Comparison of ENCODE assay signal across 10 mouse cellular contexts in genomic region chr16:49887811-49888564, GRCm38 (mm10).
DNase-seq lines count a peak whose midpoint lies in the region; ATAC-seq lines count a peak whose summit lies in the region.
"Had no signal": no experiment of that assay in that cellular context is flagged by ENCODE, and none has a peak within 500 bp of the region (broad histone marks: within the 10 kb centered on the region; RNA-seq: fewer than 3 reads in every experiment).

No protein-coding gene starts in this region.

- H3K27ac ChIP-seq in lung, embryonic 15.5 days, result peak overlapping the region; percentile 50; the same call in 1 of the 2 replicates
- H3K27ac ChIP-seq: hindbrain, embryonic 10.5 days; neural tube, embryonic 13.5 days had no signal

- H3K9me3 ChIP-seq in lung, embryonic 15.5 days, result no peaks in the 10 kb centered on the region
- H3K9me3 ChIP-seq: neural tube, embryonic 13.5 days had no signal

- peak; percentile 11; the same call in 1 of the 2 replicates for ATAC-seq in erythroblast, adult 5-6 weeks (replicated peaks; ENCODE audit: low FRiP score, poor library complexity, severe bottlenecking)
- ATAC-seq in lung, embryonic 15.5 days (ENCODE audit: borderline replicate concordance, extremely low read depth, low FRiP score, low TSS enrichment), result peak; percentile 71

- WGBS in lung, embryonic 15.5 days, result 30% methylated on average over 9 of the region's 9 CpGs

- H3K4me2 ChIP-seq in lung, embryonic 15.5 days, result no peak overlapping the region
- H3K4me2 ChIP-seq: neural tube, embryonic 13.5 days had no signal

- peaks cover 19% of the 10 kb centered on the region for H3K4me1 ChIP-seq in lung, embryonic 15.5 days
- H3K4me1 ChIP-seq: hindbrain, embryonic 10.5 days had no signal

- DNase-seq in thymus, postnatal 0 days (ENCODE audit: low spot score), result peak; percentile 12
- DNase-seq in thymus, postnatal 10 days (ENCODE audit: low spot score in 2 of 2), result no peak
- DNase-seq in thymus, postnatal 25 days, result peak; percentile 32
- no peak for DNase-seq in cerebellum, postnatal 4 days (ENCODE audit: low spot score in 2 of 2)
- no peak for DNase-seq in kidney, adult 11 months
- DNase-seq in urinary bladder, adult 2 months (ENCODE audit: low spot score), result no peak

- no peak overlapping the region for H3K9ac ChIP-seq in lung, embryonic 15.5 days
- H3K9ac ChIP-seq: neural tube, embryonic 13.5 days had no signal

- H3K4me3 ChIP-seq in lung, embryonic 15.5 days, result no peak overlapping the region
- H3K4me3 ChIP-seq: hindbrain, embryonic 10.5 days; neural tube, embryonic 13.5 days had no signal

- H3K36me3 ChIP-seq in lung, embryonic 15.5 days, result peaks cover 12% of the 10 kb centered on the region; the same call in 1 of the 2 replicates

- H3K27me3 ChIP-seq in lung, embryonic 15.5 days, result no peaks in the 10 kb centered on the region
- H3K27me3 ChIP-seq: neural tube, embryonic 13.5 days had no signal

Comparison
In these comparisons a context has a peak if more than half of its experiments do, and no peak if none do; other contexts are left out.
1. DNase-seq: peak in thymus, postnatal 0 days (single experiment) and thymus, postnatal 25 days (single experiment); none in thymus, postnatal 10 days (0 of 2), cerebellum, postnatal 4 days (0 of 2), kidney, adult 11 months (single experiment) and urinary bladder, adult 2 months (single experiment).